Mouse (Mus musculus): ENCODE data around the gene Tgfb1. TPM values are rescaled to one million over a fixed set of nuclear protein-coding genes. Genes with fewer than 3 reads are reported as not detected.

The Tgfb1 gene
- 1.8 and 5.6 TPM in 2 replicates for total RNA-seq (2014; rRNA removed)
- 4.8 and 6.8 TPM in 2 replicates for polyA plus RNA-seq (2012; rRNA removed)

- Histone ChIP-seq H3K27ac (replicated peaks; ENCODE audit: insufficient read depth, low read depth, low read length) (peak within 1 kb of the TSS; percentile 3), H3K4me1 (ENCODE audit: control insufficient read depth, insufficient read depth, low read length) (0 out of 2 replicates have a peak, but pooled peaks cover 3% of the 10 kb centered on the region), H3K79me2 (ENCODE audit: control insufficient read depth, insufficient read depth, low read length) (no peaks in the 10 kb centered on the region), H3K4me3 (ENCODE audit: insufficient read depth, low read depth, low read length) (peak within 1 kb of the TSS; percentile 61), H3K36me3 (ENCODE audit: control insufficient read depth, insufficient read depth, low read length) (no peaks in the 10 kb centered on the region), H3K9ac (ENCODE audit: low read depth, low read length) (peak within 1 kb of the TSS; percentile 23), H3K27me3 (ENCODE audit: control insufficient read depth, insufficient read depth, low read length) (peaks cover 6% of the 10 kb centered on the region; the same call in 1 of the 2 replicates)
- 1% methylated on average over 59 of the region's 69 CpGs for WGBS
- DNase-seq (ENCODE audit: extremely low read depth, low read depth, low spot score): no peak
- TF ChIP-seq POLR2A (IDR thresholded peaks at IDR 0.05; ENCODE audit: extremely low read depth, insufficient read depth, low read length): no peak
- TF ChIP-seq CTCF (IDR thresholded peaks at IDR 0.05; ENCODE audit: low read depth, low read length): peak; percentile 71
Measured at GRCm38 (mm10) chr7:25686680-25687531, at the start of gene Tgfb1. Gene Tgfb1 (plus strand): TSS chr7:25687002.

GRCm38 (mm10) chr7:25637099-25637498, 49.7 kb upstream of the Tgfb1 start:
- peaks cover 10% of the 10 kb centered on the region for H3K36me3 ChIP-seq (ENCODE audit: control insufficient read depth, insufficient read depth, low read length)
- TF ChIP-seq CTCF (IDR thresholded peaks at IDR 0.05; ENCODE audit: low read depth, low read length) (no peak), POLR2A (IDR thresholded peaks at IDR 0.05; ENCODE audit: extremely low read depth, insufficient read depth, low read length) (no peak)
- H3K4me3 ChIP-seq (ENCODE audit: insufficient read depth, low read depth, low read length): no peak overlapping the region
- no peak for DNase-seq (ENCODE audit: extremely low read depth, low read depth, low spot score)
- H3K27ac ChIP-seq (replicated peaks; ENCODE audit: insufficient read depth, low read depth, low read length): no peak overlapping the region
- H3K9ac ChIP-seq (ENCODE audit: low read depth, low read length): no peak overlapping the region
- H3K79me2 ChIP-seq (ENCODE audit: control insufficient read depth, insufficient read depth, low read length): no peaks in the 10 kb centered on the region
- WGBS: 93% methylated on average over 5 of the region's 5 CpGs
- no peaks in the 10 kb centered on the region for H3K27me3 ChIP-seq (ENCODE audit: control insufficient read depth, insufficient read depth, low read length)
- H3K4me1 ChIP-seq (ENCODE audit: control insufficient read depth, insufficient read depth, low read length): no peaks in the 10 kb centered on the region

DNA sequence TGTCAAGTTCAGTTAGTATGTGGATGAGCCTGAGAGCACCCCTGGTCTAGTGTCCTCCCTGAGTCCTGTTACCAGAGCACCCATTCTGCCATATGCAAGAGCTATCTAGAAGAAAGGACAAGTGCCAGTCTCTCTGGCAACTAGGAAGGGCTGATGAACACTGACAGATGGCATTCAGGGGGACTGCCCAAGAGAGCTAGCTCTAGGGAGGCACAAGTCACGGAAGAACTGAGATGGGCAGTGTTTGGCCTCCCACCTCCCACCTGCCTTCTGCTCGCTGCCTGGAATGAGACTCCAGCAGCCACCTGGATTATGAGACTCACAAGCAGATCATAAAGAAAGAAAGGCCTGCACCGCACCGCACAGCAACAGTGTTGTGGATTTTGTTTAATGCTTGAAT, 47.0 kb upstream of the Tgfb1 start:
- TF ChIP-seq CTCF (IDR thresholded peaks at IDR 0.05; ENCODE audit: low read depth, low read length) (no peak), POLR2A (IDR thresholded peaks at IDR 0.05; ENCODE audit: extremely low read depth, insufficient read depth, low read length) (no peak)
- Histone ChIP-seq H3K4me3 (ENCODE audit: insufficient read depth, low read depth, low read length) (no peak overlapping the region), H3K79me2 (ENCODE audit: control insufficient read depth, insufficient read depth, low read length) (peaks cover 12% of the 10 kb centered on the region), H3K27me3 (ENCODE audit: control insufficient read depth, insufficient read depth, low read length) (no peaks in the 10 kb centered on the region), H3K4me1 (ENCODE audit: control insufficient read depth, insufficient read depth, low read length) (no peaks in the 10 kb centered on the region), H3K9ac (ENCODE audit: low read depth, low read length) (no peak overlapping the region), H3K36me3 (ENCODE audit: control insufficient read depth, insufficient read depth, low read length) (peaks cover 8% of the 10 kb centered on the region), H3K27ac (replicated peaks; ENCODE audit: insufficient read depth, low read depth, low read length) (no peak overlapping the region)
- DNase-seq (ENCODE audit: extremely low read depth, low read depth, low spot score): no peak
- 96% methylated on average over 4 of the region's 4 CpGs for WGBS

GRCm38 (mm10) chr7:25644136-25644535, 42.7 kb upstream of the Tgfb1 start:
- Histone ChIP-seq H3K9ac (ENCODE audit: low read depth, low read length) (no peak overlapping the region), H3K36me3 (ENCODE audit: control insufficient read depth, insufficient read depth, low read length) (peaks cover 7% of the 10 kb centered on the region), H3K27ac (replicated peaks; ENCODE audit: insufficient read depth, low read depth, low read length) (no peak overlapping the region), H3K27me3 (ENCODE audit: control insufficient read depth, insufficient read depth, low read length) (no peaks in the 10 kb centered on the region), H3K4me3 (ENCODE audit: insufficient read depth, low read depth, low read length) (no peak overlapping the region), H3K79me2 (ENCODE audit: control insufficient read depth, insufficient read depth, low read length) (peaks cover 31% of the 10 kb centered on the region), H3K4me1 (ENCODE audit: control insufficient read depth, insufficient read depth, low read length) (peaks cover 6% of the 10 kb centered on the region)
- no peak for DNase-seq (ENCODE audit: extremely low read depth, low read depth, low spot score)
- TF ChIP-seq CTCF (IDR thresholded peaks at IDR 0.05; ENCODE audit: low read depth, low read length) (no peak), POLR2A (IDR thresholded peaks at IDR 0.05; ENCODE audit: extremely low read depth, insufficient read depth, low read length) (no peak)
- WGBS: 72% methylated on average over 10 of the region's 10 CpGs

- DNase-seq (ENCODE audit: extremely low read depth, low read depth, low spot score): no peak
- WGBS: 77% methylated on average over 4 of the region's 4 CpGs
- Histone ChIP-seq H3K36me3 (ENCODE audit: control insufficient read depth, insufficient read depth, low read length) (peaks cover 7% of the 10 kb centered on the region), H3K27ac (replicated peaks; ENCODE audit: insufficient read depth, low read depth, low read length) (no peak overlapping the region), H3K79me2 (ENCODE audit: control insufficient read depth, insufficient read depth, low read length) (peaks cover 36% of the 10 kb centered on the region), H3K9ac (ENCODE audit: low read depth, low read length) (no peak overlapping the region), H3K4me1 (ENCODE audit: control insufficient read depth, insufficient read depth, low read length) (peaks cover 11% of the 10 kb centered on the region), H3K27me3 (ENCODE audit: control insufficient read depth, insufficient read depth, low read length) (no peaks in the 10 kb centered on the region), H3K4me3 (ENCODE audit: insufficient read depth, low read depth, low read length) (no peak overlapping the region)
- TF ChIP-seq POLR2A (IDR thresholded peaks at IDR 0.05; ENCODE audit: extremely low read depth, insufficient read depth, low read length) (no peak), CTCF (IDR thresholded peaks at IDR 0.05; ENCODE audit: low read depth, low read length) (no peak)
Measured at GRCm38 (mm10) chr7:25644631-25645030, 42.2 kb upstream of the Tgfb1 start.

DNA sequence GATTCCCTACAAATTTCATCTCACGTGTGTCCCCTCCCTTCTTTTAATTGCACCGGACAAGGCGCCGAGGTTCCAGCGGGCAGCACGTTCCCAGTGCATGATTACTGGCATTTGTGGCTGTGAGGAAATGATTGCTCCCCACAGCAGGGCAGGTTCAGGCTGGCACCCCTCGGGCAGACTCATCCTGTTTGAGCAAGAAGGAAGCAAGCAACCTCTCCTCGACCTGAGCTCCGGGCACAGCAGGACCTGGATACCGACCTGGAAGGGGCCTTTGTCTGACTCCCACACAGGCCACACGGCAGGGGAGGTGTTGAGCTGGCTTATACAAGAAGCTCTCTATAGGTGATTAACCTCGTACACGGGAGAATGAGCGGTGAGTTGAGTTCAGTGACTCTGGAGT, 41.7 kb upstream of the Tgfb1 start:
- no peak overlapping the region for H3K27ac ChIP-seq (replicated peaks; ENCODE audit: insufficient read depth, low read depth, low read length)
- peaks cover 7% of the 10 kb centered on the region for H3K36me3 ChIP-seq (ENCODE audit: control insufficient read depth, insufficient read depth, low read length)
- TF ChIP-seq POLR2A (IDR thresholded peaks at IDR 0.05; ENCODE audit: extremely low read depth, insufficient read depth, low read length) (no peak), CTCF (IDR thresholded peaks at IDR 0.05; ENCODE audit: low read depth, low read length) (no peak)
- DNase-seq (ENCODE audit: extremely low read depth, low read depth, low spot score): no peak
- H3K4me3 ChIP-seq (ENCODE audit: insufficient read depth, low read depth, low read length): no peak overlapping the region
- H3K9ac ChIP-seq (ENCODE audit: low read depth, low read length): no peak overlapping the region
- peaks cover 12% of the 10 kb centered on the region for H3K4me1 ChIP-seq (ENCODE audit: control insufficient read depth, insufficient read depth, low read length)
- no peaks in the 10 kb centered on the region for H3K27me3 ChIP-seq (ENCODE audit: control insufficient read depth, insufficient read depth, low read length)
- peaks cover 38% of the 10 kb centered on the region for H3K79me2 ChIP-seq (ENCODE audit: control insufficient read depth, insufficient read depth, low read length)
- 74% methylated on average over 14 of the region's 14 CpGs for WGBS

Data from liver, adult 2 months (tissue).